Mouse (Mus musculus): Measurements from ENCODE around the gene Cmtm7.
"Not testable (repeated sequence)": the region's sequence is repeated elsewhere in the genome, so short reads cannot be mapped to it uniquely, and the experiment has no call there.

Cmtm7 gene

GRCm38 (mm10) chr9:114729911-114730805 lies 51.5 kb downstream of the Cmtm7 start:
- no peak for DNase-seq (ENCODE audit: low read depth in 1 of 2, low spot score in 2 of 2)

GRCm38 (mm10) chr9:114728432-114728831 lies 53.2 kb downstream of the Cmtm7 start:
- not testable (repeated sequence) for DNase-seq (ENCODE audit: low read depth in 1 of 2, low spot score in 2 of 2)

DNA sequence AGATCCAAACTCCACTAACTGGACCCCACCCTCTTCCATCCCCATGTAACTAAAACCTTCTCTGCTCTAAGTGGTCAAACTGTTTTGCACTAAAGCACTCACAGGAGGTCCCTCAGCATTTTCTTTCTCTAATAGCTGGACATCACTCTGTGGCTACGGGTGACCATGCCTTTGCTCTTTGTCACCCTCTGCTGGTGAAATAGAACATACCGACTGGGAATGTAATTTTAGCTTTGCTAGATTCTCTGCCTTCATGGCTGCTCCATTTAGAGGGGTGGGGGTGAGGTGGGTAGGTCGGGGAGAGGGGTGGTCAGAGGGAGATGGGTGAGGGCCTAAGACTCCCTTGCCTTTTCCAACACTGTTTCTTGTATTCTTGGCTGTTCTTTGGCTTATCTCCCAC lies 54.3 kb downstream of the Cmtm7 start:
- no peak for DNase-seq (ENCODE audit: low read depth in 1 of 2, low spot score in 2 of 2)

GRCm38 (mm10) chr9:114716677-114717331 lies 64.9 kb downstream of the Cmtm7 start:
- no peak for DNase-seq (ENCODE audit: low read depth in 1 of 2, low spot score in 2 of 2)

- DNase-seq (ENCODE audit: low read depth in 1 of 2, low spot score in 2 of 2), result no peak
Observed at GRCm38 (mm10) chr9:114713481-114713880, 68.2 kb downstream of the Cmtm7 start.

DNA sequence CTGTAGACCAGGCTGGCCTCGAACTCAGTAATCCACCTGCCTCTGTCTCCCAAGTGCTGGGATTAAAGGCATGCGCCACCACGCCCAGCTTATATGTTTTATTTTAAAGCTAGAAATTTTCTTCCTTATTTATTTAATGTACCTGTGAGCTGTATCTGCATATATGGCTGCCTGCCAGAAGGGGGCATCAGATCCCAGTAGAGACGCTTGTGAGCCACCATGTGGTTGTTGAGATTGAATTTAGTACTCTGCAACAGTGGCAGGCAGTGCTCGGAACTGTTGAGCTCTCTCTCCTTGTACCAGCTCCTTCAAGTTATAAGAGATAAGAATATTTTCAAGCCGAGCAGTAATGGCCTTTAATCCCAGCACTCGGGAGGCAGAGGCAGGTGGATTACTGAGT lies 71.3 kb downstream of the Cmtm7 start:
- no peak for DNase-seq (ENCODE audit: low read depth in 1 of 2, low spot score in 2 of 2)

- DNase-seq (ENCODE audit: low read depth in 1 of 2, low spot score in 2 of 2), result no peak
Observed at GRCm38 (mm10) chr9:114707805-114708204, 73.9 kb downstream of the Cmtm7 start.

All from monocyte, adult 2 months (primary cell).